Mouse (Mus musculus) heart, postnatal 14 days (tissue): Measurements from ENCODE around the gene Dpm1. TPM values are rescaled to one million over a fixed set of nuclear protein-coding genes. Genes with fewer than 3 reads are reported as not detected.

ENCODE experiments used
- DNase-seq, 2 experiments: peaks; one replicate each; pipeline ENCODE4 v3.0.0; 2021 to 2022
- intact Hi-C: fragments of 180-260 bp; cut with DNase I; formaldehyde crosslinking; loops from one replicate; pipeline ENCODE4 v1.15.1; 2025
- microRNA-seq, 2 experiments: library from miRNA; unstranded; fragments of <30 nt; microRNA quantifications; one replicate each; pipeline ENCODE4 v1.2.0; 2021 to 2022
- total RNA-seq, 2 experiments: library from RNA; stranded (reverse); gene quantifications; 2 replicates each; pipeline ENCODE4 v1.2.3; 2021

Gene Dpm1
- total RNA-seq, 2 experiments from 2014 or later: 66.1 to 73.9 TPM

- intact Hi-C loops: no loop called here
- no peak for DNase-seq
Observed at GRCm38 (mm10) chr2:168168892-168169799, 61.2 kb downstream of the Dpm1 start.

- intact Hi-C loops: no loop called here
- no peak for DNase-seq
Observed at GRCm38 (mm10) chr2:168167781-168168180, 62.6 kb downstream of the Dpm1 start.

GRCm38 (mm10) chr2:168166750-168167460, 63.5 kb downstream of the Dpm1 start:
- no peak for DNase-seq
- intact Hi-C loops: no loop called here

GRCm38 (mm10) chr2:168161978-168162377, 68.4 kb downstream of the Dpm1 start:
- intact Hi-C loops: no loop called here
- DNase-seq: no peak

GRCm38 (mm10) chr2:168161514-168161971, 68.8 kb downstream of the Dpm1 start:
- DNase-seq: no peak
- intact Hi-C loops: no loop called here

GRCm38 (mm10) chr2:168160370-168160930, 69.9 kb downstream of the Dpm1 start:
- DNase-seq: no peak
- intact Hi-C loops: no loop called here

Small RNAs within 50 kb of the gene (microRNA-seq; reads per million reads assigned to microRNA genes)
- 0 reads per million in 2 experiments for gene Gm24561

Other genes starting within 250 kb of the Dpm1 start
- 1 to 10 TPM in 1 of 2 experiments, under 1 TPM in 1; 0.93 to 1.1 TPM for gene Ripor3, start 220.0 kb downstream of the Dpm1 start, total RNA-seq
- 1 to 10 TPM; 2.9 to 3.6 TPM for gene Pard6b, start 149.6 kb downstream of the Dpm1 start, total RNA-seq
- 10 to 100 TPM; 39.6 to 41.7 TPM for gene Adnp, start 23.5 kb downstream of the Dpm1 start, total RNA-seq
- 10 to 100 TPM; 16.9 to 19.3 TPM for gene Gm20716, start 227 bp downstream of the Dpm1 start, total RNA-seq
- 1 to 10 TPM; 5.9 to 6.7 TPM for gene Mocs3, start within 50 bp of the Dpm1 start, total RNA-seq
- gene Kcng1, start 51.1 kb upstream of the Dpm1 start, total RNA-seq: under 1 TPM; 0.33 to 0.41 TPM